Mouse (Mus musculus) MEL (cell line): Measurements from ENCODE around the gene Yipf3. TPM values are rescaled to one million over a fixed set of nuclear protein-coding genes. Genes with fewer than 3 reads are reported as not detected.
A peak's percentile ranks its signal among the peaks of the same experiment; 100 is the strongest.

Experiments
- DNase-seq: peaks from one replicate; pipeline ENCODE4 v3.0.0; 2011; ENCODE audit warnings: low read depth, low spot score
- H3K27ac ChIP-seq: 2 replicates; pipeline ENCODE4 v1.5.1; 2012; ENCODE audit warnings: low read depth, mild to moderate bottlenecking, control low read depth, low read length, moderate library complexity; ENCODE audit not compliant: control insufficient read depth
- H3K27me3 ChIP-seq, 2 experiments: fragments of 150-350 bp in 1 of 2; sonication (generic) in 1 of 2; 2 replicates each; pipeline ENCODE4 v1.6.1; 2012; ENCODE audit warnings: low read length in 2 of 2, mild to moderate bottlenecking in 2 of 2, improper control_type of control experiment in 1 of 2, moderate library complexity in 1 of 2; ENCODE audit not compliant: insufficient read depth in 2 of 2, control insufficient read depth in 1 of 2
- H3K36me3 ChIP-seq, 2 experiments: 2 replicates each; pipeline ENCODE4 v1.6.1; 2012 to 2014; ENCODE audit warnings: low read length in 2 of 2, improper control_type of control experiment in 1 of 2, inconsistent platforms in 1 of 2, mild to moderate bottlenecking in 1 of 2; ENCODE audit not compliant: insufficient read depth in 2 of 2, control insufficient read depth in 1 of 2
- H3K4me1 ChIP-seq, 2 experiments: fragments of 150-350 bp in 1 of 2; sonication (generic) in 1 of 2; 2 replicates each; pipeline ENCODE4 v1.6.1; 2012; ENCODE audit warnings: low read length in 2 of 2, improper control_type of control experiment in 1 of 2, mild to moderate bottlenecking in 1 of 2; ENCODE audit not compliant: insufficient read depth in 2 of 2, control insufficient read depth in 1 of 2
- H3K4me3 ChIP-seq, 2 experiments: fragments of 150-350 bp in 1 of 2; sonication (generic) in 1 of 2; 2 replicates each; pipeline ENCODE4 v1.5.1; 2012; ENCODE audit warnings: low read depth in 2 of 2, low read length in 2 of 2, mild to moderate bottlenecking in 2 of 2, moderate library complexity in 2 of 2, control low read depth in 1 of 2, improper control_type of control experiment in 1 of 2; ENCODE audit not compliant: control insufficient read depth in 1 of 2, insufficient read depth in 1 of 2
- H3K79me2 ChIP-seq: 2 replicates; pipeline ENCODE4 v1.6.1; 2012; ENCODE audit warnings: mild to moderate bottlenecking, low read length, moderate library complexity; ENCODE audit not compliant: control insufficient read depth, poor library complexity, insufficient read depth
- H3K9ac ChIP-seq: 2 replicates; pipeline ENCODE4 v1.6.1; 2012; ENCODE audit warnings: low read depth, mild to moderate bottlenecking, control low read depth, low read length, moderate library complexity; ENCODE audit not compliant: control insufficient read depth, poor library complexity, severe bottlenecking
- H3K9me3 ChIP-seq: fragments of 150-350 bp; sonication (generic); replicated peaks from 2 replicates; pipeline ENCODE4 v1.6.1; 2012; ENCODE audit warnings: mild to moderate bottlenecking, low read length, improper control_type of control experiment, moderate library complexity; ENCODE audit not compliant: insufficient read depth
- CHD1 ChIP-seq: IDR thresholded peaks from 2 replicates; pipeline ENCODE4 v1.6.1; 2012; ENCODE audit warnings: low read depth, mild to moderate bottlenecking, inconsistent platforms, low read length, improper control_type of control experiment
- CTCF ChIP-seq, 3 experiments: IDR thresholded peaks in 2 of 3; conservative IDR thresholded peaks in 1 of 3; 2 replicates each; pipeline ENCODE4 v1.5.1; 2011 to 2012; ENCODE audit warnings: low read length in 3 of 3, low read depth in 2 of 3, mild to moderate bottlenecking in 2 of 3, improper control_type of control experiment in 1 of 3, inconsistent platforms in 1 of 3, mixed read lengths in 1 of 3, moderate library complexity in 1 of 3; ENCODE audit not compliant: control insufficient read depth in 1 of 3, insufficient read depth in 1 of 3, poor library complexity in 1 of 3, severe bottlenecking in 1 of 3
- E2F4 ChIP-seq: IDR thresholded peaks from 2 replicates; pipeline ENCODE4 v1.6.1; 2011; ENCODE audit warnings: low read depth, low read length, improper control_type of control experiment, borderline replicate concordance
- ELF1 ChIP-seq: IDR thresholded peaks from 2 replicates; pipeline ENCODE4 v1.6.1; 2014; ENCODE audit warnings: low read depth, mild to moderate bottlenecking, inconsistent platforms, low read length, improper control_type of control experiment, moderate library complexity
- EP300 ChIP-seq, 2 experiments: IDR thresholded peaks; 2 replicates each; pipeline ENCODE4 v1.6.1; 2011; ENCODE audit warnings: improper control_type of control experiment in 2 of 2, low read length in 2 of 2, low read depth in 1 of 2, mild to moderate bottlenecking in 1 of 2
- ETS1 ChIP-seq: IDR thresholded peaks from 2 replicates; pipeline ENCODE4 v1.6.1; 2012; ENCODE audit warnings: low read depth, mild to moderate bottlenecking, inconsistent platforms, low read length, improper control_type of control experiment, moderate library complexity
- GABPA ChIP-seq: IDR thresholded peaks from 2 replicates; pipeline ENCODE4 v1.6.1; 2012; ENCODE audit warnings: low read depth, mild to moderate bottlenecking, inconsistent platforms, low read length, improper control_type of control experiment, moderate library complexity
- GATA1 ChIP-seq: IDR thresholded peaks from 2 replicates; pipeline ENCODE4 v1.6.1; 2011; ENCODE audit warnings: low read depth, low read length, improper control_type of control experiment
- HCFC1 ChIP-seq: IDR thresholded peaks from 2 replicates; pipeline ENCODE4 v1.6.1; 2012; ENCODE audit warnings: low read depth, mild to moderate bottlenecking, inconsistent platforms, low read length, improper control_type of control experiment, moderate library complexity
- KAT2A ChIP-seq: conservative IDR thresholded peaks from 2 replicates; pipeline ENCODE4 v1.6.1; 2012; ENCODE audit warnings: low read depth, low read length, improper control_type of control experiment, inconsistent platforms
- MAX ChIP-seq: IDR thresholded peaks from 2 replicates; pipeline ENCODE4 v1.6.1; 2011; ENCODE audit warnings: low read length, improper control_type of control experiment
- MAZ ChIP-seq: IDR thresholded peaks from 2 replicates; pipeline ENCODE4 v1.6.1; 2012; ENCODE audit warnings: low read depth, mild to moderate bottlenecking, inconsistent platforms, low read length, improper control_type of control experiment
- MEF2A ChIP-seq: IDR thresholded peaks from 2 replicates; pipeline ENCODE4 v1.6.1; 2014; ENCODE audit warnings: low read depth, mild to moderate bottlenecking, inconsistent platforms, low read length, improper control_type of control experiment; ENCODE audit not compliant: poor library complexity, insufficient replicate concordance, severe bottlenecking; ENCODE audit errors: extremely low read depth
- MXI1 ChIP-seq: IDR thresholded peaks from 2 replicates; pipeline ENCODE4 v1.6.1; 2011; ENCODE audit warnings: mild to moderate bottlenecking, low read depth, low read length, improper control_type of control experiment
- MYB ChIP-seq: IDR thresholded peaks from 2 replicates; pipeline ENCODE4 v1.6.1; 2011; ENCODE audit warnings: mild to moderate bottlenecking, low read depth, low read length, improper control_type of control experiment
- MYC ChIP-seq: IDR thresholded peaks from 2 replicates; pipeline ENCODE4 v1.6.1; 2011; ENCODE audit warnings: low read depth, mild to moderate bottlenecking, low read length, improper control_type of control experiment, moderate library complexity
- NELFE ChIP-seq: IDR thresholded peaks from 2 replicates; pipeline ENCODE4 v1.6.1; 2011; ENCODE audit warnings: low read depth, low read length, improper control_type of control experiment
- NRF1 ChIP-seq: IDR thresholded peaks from 2 replicates; pipeline ENCODE4 v1.6.1; 2014; ENCODE audit warnings: low read depth, mild to moderate bottlenecking, inconsistent platforms, low read length, improper control_type of control experiment, moderate library complexity; ENCODE audit not compliant: poor library complexity, insufficient read depth, severe bottlenecking
- POLR2A ChIP-seq, 2 experiments: IDR thresholded peaks; 2 replicates each; pipeline ENCODE4 v1.6.1; 2011 to 2012; ENCODE audit warnings: low read length in 2 of 2, mild to moderate bottlenecking in 2 of 2, control low read depth in 1 of 2, improper control_type of control experiment in 1 of 2, low read depth in 1 of 2, moderate library complexity in 1 of 2; ENCODE audit not compliant: control insufficient read depth in 1 of 2, insufficient read depth in 1 of 2, poor library complexity in 1 of 2
- POLR2AphosphoS2 ChIP-seq: IDR thresholded peaks from 2 replicates; pipeline ENCODE4 v1.6.1; 2011; ENCODE audit warnings: low read length, improper control_type of control experiment
- POLR2AphosphoS5 ChIP-seq: IDR thresholded peaks from 2 replicates; pipeline ENCODE4 v1.6.1; 2012; ENCODE audit warnings: low read depth, borderline replicate concordance, mild to moderate bottlenecking, inconsistent platforms, low read length, moderate library complexity, mixed read lengths
- RAD21 ChIP-seq: IDR thresholded peaks from 2 replicates; pipeline ENCODE4 v1.6.1; 2011; ENCODE audit warnings: mild to moderate bottlenecking, low read depth, low read length, improper control_type of control experiment
- RCOR1 ChIP-seq: IDR thresholded peaks from 2 replicates; pipeline ENCODE4 v1.6.1; 2012; ENCODE audit warnings: low read depth, mild to moderate bottlenecking, inconsistent platforms, low read length, improper control_type of control experiment
- SIN3A ChIP-seq: IDR thresholded peaks from 2 replicates; pipeline ENCODE4 v1.6.1; 2012; ENCODE audit warnings: low read length, improper control_type of control experiment, inconsistent platforms
- TAL1 ChIP-seq: IDR thresholded peaks from 2 replicates; pipeline ENCODE4 v1.6.1; 2012; ENCODE audit warnings: mild to moderate bottlenecking, inconsistent platforms, low read length, moderate library complexity, mixed read lengths
- TCF12 ChIP-seq: IDR thresholded peaks from 2 replicates; pipeline ENCODE4 v1.6.1; 2014; ENCODE audit warnings: low read depth, mild to moderate bottlenecking, inconsistent platforms, low read length, improper control_type of control experiment, moderate library complexity
- UBTF ChIP-seq: IDR thresholded peaks from 2 replicates; pipeline ENCODE4 v1.6.1; 2012; ENCODE audit warnings: low read depth, mild to moderate bottlenecking, inconsistent platforms, low read length, improper control_type of control experiment, moderate library complexity, borderline replicate concordance; ENCODE audit not compliant: insufficient read depth
- USF1 ChIP-seq: IDR thresholded peaks from 2 replicates; pipeline ENCODE4 v1.6.1; 2014; ENCODE audit warnings: low read depth, mild to moderate bottlenecking, inconsistent platforms, low read length, improper control_type of control experiment, moderate library complexity
- USF2 ChIP-seq, 2 experiments: IDR thresholded peaks; 2 replicates each; pipeline ENCODE4 v1.6.1; 2011 to 2012; ENCODE audit warnings: improper control_type of control experiment in 2 of 2, low read length in 2 of 2, borderline replicate concordance in 1 of 2, inconsistent platforms in 1 of 2, low read depth in 1 of 2, mild to moderate bottlenecking in 1 of 2; ENCODE audit not compliant: insufficient read depth in 1 of 2
- ZC3H11A ChIP-seq: IDR thresholded peaks from 2 replicates; pipeline ENCODE4 v1.6.1; 2012; ENCODE audit warnings: low read depth, mild to moderate bottlenecking, inconsistent platforms, low read length, improper control_type of control experiment
- ZKSCAN1 ChIP-seq: IDR thresholded peaks from 2 replicates; pipeline ENCODE4 v1.6.1; 2012; ENCODE audit warnings: low read depth, mild to moderate bottlenecking, inconsistent platforms, low read length, improper control_type of control experiment, moderate library complexity
- polyA plus RNA-seq, 2 experiments: library from polyadenylated mRNA; stranded (reverse) in 1 of 2; unstranded in 1 of 2; fragments of >175 nt in 1 of 2; fragments of >200 nt in 1 of 2; gene quantifications; 2 replicates each; pipeline versions ENCODE4 v1.2.1 to v1.2.4; 2012; ENCODE audit warnings: low replicate concordance in 2 of 2, low read depth in 1 of 2; ENCODE audit not compliant: insufficient read length in 2 of 2, insufficient read depth in 1 of 2, missing spikeins in 1 of 2
- total RNA-seq: library from RNA; depleted of rRNA; stranded (reverse); fragments of 300-350 nt; gene quantifications from 2 replicates; pipeline ENCODE4 v1.2.3, GENCODE M21; 2012

Yipf3 gene
- total and polyA plus RNA-seq, 3 experiments = 18.9 to 86.5 TPM; not detected in 1

DNA sequence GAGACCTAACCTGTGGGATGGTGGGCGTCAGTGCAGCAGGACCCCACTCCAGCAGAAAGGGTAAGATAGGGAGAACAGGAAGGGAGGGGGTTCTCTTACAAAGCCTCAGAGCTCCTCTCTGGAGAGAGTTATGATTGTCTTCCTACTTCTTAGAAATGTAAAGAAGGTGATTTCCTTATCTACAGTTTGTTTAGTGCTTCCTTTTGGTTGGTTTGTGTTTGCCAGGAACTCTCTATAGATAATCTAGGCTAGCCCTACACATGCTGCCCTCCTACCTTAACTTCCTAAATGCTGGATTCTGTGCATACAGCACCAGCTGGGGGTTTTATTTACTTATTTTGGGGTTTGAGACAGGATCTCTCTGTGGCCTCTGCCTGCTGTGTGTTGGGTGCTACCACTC lies 11.8 kb upstream of the Yipf3 start:
- H3K4me1 ChIP-seq = peaks cover 16 to 18% of the 10 kb centered on the region in 2 experiments
- H3K27ac ChIP-seq = peak overlapping the region; percentile 48
- H3K36me3 ChIP-seq = peaks cover 19 to 33% of the 10 kb centered on the region in 2 experiments

DNA sequence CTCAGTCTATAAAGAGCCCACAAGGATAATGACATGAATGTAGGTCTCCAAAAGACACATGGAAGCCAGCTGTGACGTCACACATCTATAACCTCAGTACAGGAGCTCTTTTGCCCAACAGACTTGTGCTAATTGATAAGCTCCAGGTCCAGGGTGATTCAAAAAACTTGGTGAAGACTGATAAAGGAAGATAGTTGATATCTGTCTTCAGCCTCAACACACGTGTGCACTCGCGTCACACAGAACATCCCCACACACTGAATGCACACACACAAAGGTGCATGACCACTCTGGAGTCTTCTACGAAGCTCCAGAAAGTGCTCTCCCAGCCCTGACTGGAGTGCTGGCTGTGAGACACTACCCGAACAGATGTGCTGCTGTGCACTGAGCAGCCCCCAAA lies 10.8 kb upstream of the Yipf3 start:
- Histone ChIP-seq H3K9me3 (no peaks in the 10 kb centered on the region), H3K27ac (peak overlapping the region; percentile 48), H3K36me3 (peaks cover 19 to 30% of the 10 kb centered on the region in 2 experiments), H3K4me1 (peaks cover 16 to 18% of the 10 kb centered on the region in 2 experiments), H3K79me2 (no peaks in the 10 kb centered on the region), H3K4me3 (no peak overlapping the region), H3K9ac (no peak overlapping the region), H3K27me3 (no peaks in the 10 kb centered on the region)
- DNase-seq = peak; percentile 30
- TF ChIP-seq MAX (no peak), EP300 (IDR thresholded peaks at IDR 0.05; ENCODE audit: low read depth in 1 of 2, low read length in 2 of 2) (peak; percentile 14 to 52; a peak in 1 of 4 replicates), UBTF (no peak), TCF12 (peak; percentile 70; the same call in 1 of the 2 replicates), GABPA (no peak), GATA1 (peak; percentile 44)

More for the DNA sequence above, 11.8 kb upstream of the Yipf3 start:
- H3K9ac ChIP-seq = no peak overlapping the region; the same call in 1 of the 2 replicates
- no peaks in the 10 kb centered on the region for H3K79me2 ChIP-seq
- no peaks in the 10 kb centered on the region for H3K27me3 ChIP-seq
- H3K9me3 ChIP-seq = no peaks in the 10 kb centered on the region
- H3K4me3 ChIP-seq = no peak overlapping the region
- no peak for TF ChIP-seq KAT2A
- peak; percentile 60; the same call in 1 of the 2 replicates for TF ChIP-seq ETS1
- TF ChIP-seq GABPA = no peak
- TF ChIP-seq CHD1 = no peak
- TF ChIP-seq TCF12 = peak; percentile 43
- peak; percentile 81 for TF ChIP-seq RCOR1
- TF ChIP-seq MAX = no peak
- no peak for TF ChIP-seq USF2 (IDR thresholded peaks at IDR 0.05; ENCODE audit: borderline replicate concordance in 1 of 2, insufficient read depth in 1 of 2, low read depth in 1 of 2, low read length in 2 of 2)
- TF ChIP-seq CTCF (IDR thresholded peaks at IDR 0.05 in 2 of 3, conservative IDR thresholded peaks at IDR 0.05 in 1 of 3; ENCODE audit: control insufficient read depth in 1 of 3, insufficient read depth in 1 of 3, low read depth in 2 of 3, low read length in 3 of 3, poor library complexity in 1 of 3, severe bottlenecking in 1 of 3) = no peak
- no peak for TF ChIP-seq HCFC1
- no peak for TF ChIP-seq NRF1
- no peak for TF ChIP-seq MXI1
- no peak for TF ChIP-seq ELF1
- peak; percentile 49; the same call in 1 of the 2 replicates for TF ChIP-seq MYC
- no peak for TF ChIP-seq E2F4
- TF ChIP-seq ZKSCAN1 = no peak
- TF ChIP-seq NELFE = no peak
- TF ChIP-seq TAL1 = no peak
- no peak for TF ChIP-seq ZC3H11A
- no peak for TF ChIP-seq RAD21
- TF ChIP-seq POLR2A (IDR thresholded peaks at IDR 0.05; ENCODE audit: control insufficient read depth in 1 of 2, insufficient read depth in 1 of 2, low read depth in 1 of 2, low read length in 2 of 2, poor library complexity in 1 of 2) = no peak
- peak; percentile 82 for TF ChIP-seq GATA1
- TF ChIP-seq EP300 (IDR thresholded peaks at IDR 0.05; ENCODE audit: low read depth in 1 of 2, low read length in 2 of 2) = peak; percentile 54 to 72; a peak in 2 of 4 replicates
- no peak for TF ChIP-seq MEF2A
- no peak for TF ChIP-seq MYB
- no peak for TF ChIP-seq POLR2AphosphoS2
- no peak for TF ChIP-seq MAZ
- no peak for TF ChIP-seq USF1
- peak; percentile 59 for TF ChIP-seq SIN3A
- no peak for TF ChIP-seq POLR2AphosphoS5
- no peak for TF ChIP-seq UBTF
- peak; percentile 57 for DNase-seq
